8 mouse cellular contexts compared by ENCODE assay signal in genomic region chr11:107545747-107546476, GRCm38 (mm10). TPM values are rescaled to one million over a fixed set of nuclear protein-coding genes. Genes with fewer than 3 reads are reported as not detected.
DNase-seq lines count a peak whose midpoint lies in the region; ATAC-seq and TF ChIP-seq lines count a peak whose summit lies in the region.

No protein-coding gene starts in this region.

- peaks cover 8% of the 10 kb centered on the region for H3K4me1 ChIP-seq in heart, embryonic 12.5 days (replicated peaks)
- H3K4me1 ChIP-seq in forebrain, postnatal 0 days (ENCODE audit: insufficient read depth), result peaks cover 10% of the 10 kb centered on the region
- peaks cover 20% of the 10 kb centered on the region for H3K4me1 ChIP-seq in limb, embryonic 10.5 days
- peaks cover 11% of the 10 kb centered on the region for H3K4me1 ChIP-seq in midbrain, embryonic 16.5 days (ENCODE audit: control insufficient read depth, insufficient read depth, low read length)

- H3K9ac ChIP-seq in heart, embryonic 12.5 days, result peak overlapping the region; percentile 98; the same call in 1 of the 2 replicates
- H3K9ac ChIP-seq in forebrain, postnatal 0 days, result no peak overlapping the region
- no peak overlapping the region for H3K9ac ChIP-seq in midbrain, embryonic 16.5 days (ENCODE audit: low read depth, low read length)

- intact Hi-C loops in left cerebral cortex, adult 2 months (cut with DNase I), result no loop called here

- WGBS in heart, embryonic 12.5 days, result 21% methylated on average over 13 of the region's 13 CpGs
- 13% methylated on average over 13 of the region's 13 CpGs for WGBS in forebrain, postnatal 0 days
- WGBS in limb, embryonic 10.5 days, result 26% methylated on average over 13 of the region's 13 CpGs
- 20% methylated on average over 13 of the region's 13 CpGs for whole genome bisulfite sequencing in midbrain, embryonic 16.5 days

- H3K27me3 ChIP-seq in heart, embryonic 12.5 days (replicated peaks), result peaks cover 8% of the 10 kb centered on the region; the same call in 1 of the 2 replicates
- H3K27me3 ChIP-seq in forebrain, postnatal 0 days (ENCODE audit: insufficient read depth, low read length), result no peaks in the 10 kb centered on the region
- no peaks in the 10 kb centered on the region for H3K27me3 ChIP-seq in limb, embryonic 10.5 days (ENCODE audit: low read depth, poor library complexity, severe bottlenecking)
- no peaks in the 10 kb centered on the region; the same call in 1 of the 2 replicates for H3K27me3 ChIP-seq in midbrain, embryonic 16.5 days (ENCODE audit: control insufficient read depth, insufficient read depth, low read depth, low read length)

- peaks cover 7% of the 10 kb centered on the region; the same call in 1 of the 2 replicates for H3K36me3 ChIP-seq in heart, embryonic 12.5 days
- H3K36me3 ChIP-seq in forebrain, postnatal 0 days (ENCODE audit: insufficient read depth), result 0 out of 2 replicates have a peak, but pooled peaks cover 3% of the 10 kb centered on the region
- peaks cover 17% of the 10 kb centered on the region for H3K36me3 ChIP-seq in limb, embryonic 10.5 days
- H3K36me3 ChIP-seq in midbrain, embryonic 16.5 days (ENCODE audit: control insufficient read depth, insufficient read depth, low read length), result no peaks in the 10 kb centered on the region

- no peak for TF ChIP-seq CTCF in forebrain, postnatal 0 days (IDR thresholded peaks at IDR 0.05; ENCODE audit: low read depth)
- TF ChIP-seq CTCF in left cerebral cortex, adult 2 months (IDR thresholded peaks at IDR 0.05), result no peak

- H3K27ac ChIP-seq in heart, embryonic 12.5 days (ENCODE audit: poor library complexity, severe bottlenecking), result no peak overlapping the region
- H3K27ac ChIP-seq in forebrain, postnatal 0 days (ENCODE audit: low read depth, low read length), result no peak overlapping the region
- H3K27ac ChIP-seq in limb, embryonic 10.5 days, result peak overlapping the region; percentile 89; the same call in 1 of the 2 replicates
- no peak overlapping the region for H3K27ac ChIP-seq in midbrain, embryonic 16.5 days (ENCODE audit: low read length)
- H3K27ac ChIP-seq in left cerebral cortex, adult 2 months, result no peak overlapping the region

- no peak for DNase-seq in heart, postnatal 4 days
- DNase-seq in forebrain, postnatal 0 days, result peak; percentile 8
- peak; percentile 31 for DNase-seq in limb, embryonic 10.5 days (ENCODE audit: low spot score)
- DNase-seq in gastrocnemius, adult 18-20 months (ENCODE audit: low spot score), result no peak
- DNase-seq in left cerebral cortex, adult 2 months (ENCODE audit: extremely low spot score in 1 of 2, low spot score in 2 of 2), result no peak
- no peak for DNase-seq in cerebellum, postnatal 14 days

- H3K4me2 ChIP-seq in heart, embryonic 12.5 days, result peak overlapping the region; percentile 100
- peak overlapping the region; percentile 99; the same call in 1 of the 2 replicates for H3K4me2 ChIP-seq in forebrain, postnatal 0 days (ENCODE audit: low read depth)
- peak overlapping the region; percentile 100 for H3K4me2 ChIP-seq in midbrain, embryonic 16.5 days (ENCODE audit: low read length)

- no peak for ATAC-seq in heart, embryonic 12.5 days (ENCODE audit: insufficient number of reproducible peaks, low FRiP score)
- ATAC-seq in forebrain, postnatal 0 days, result no peak
- ATAC-seq in midbrain, embryonic 16.5 days, result no peak

- peak overlapping the region; percentile 100 for H3K4me3 ChIP-seq in heart, embryonic 12.5 days
- no peak overlapping the region for H3K4me3 ChIP-seq in forebrain, postnatal 0 days (ENCODE audit: low read depth, low read length)
- H3K4me3 ChIP-seq in limb, embryonic 10.5 days, result peak overlapping the region; percentile 96
- H3K4me3 ChIP-seq in midbrain, embryonic 16.5 days (ENCODE audit: low read depth, low read length), result peak overlapping the region; percentile 94; the same call in 1 of the 2 replicates
- no peak overlapping the region for H3K4me3 ChIP-seq in left cerebral cortex, adult 2 months

- H3K9me3 ChIP-seq in heart, embryonic 12.5 days (replicated peaks), result no peaks in the 10 kb centered on the region
- H3K9me3 ChIP-seq in forebrain, postnatal 0 days (ENCODE audit: low read length), result no peaks in the 10 kb centered on the region
- no peaks in the 10 kb centered on the region for H3K9me3 ChIP-seq in limb, embryonic 10.5 days (replicated peaks)
- no peaks in the 10 kb centered on the region for H3K9me3 ChIP-seq in midbrain, embryonic 16.5 days (replicated peaks; ENCODE audit: control insufficient read depth, low read length, poor library complexity, severe bottlenecking)

RNA-seq across cellular contexts. Expression of gene Helz, which starts 1.8 kb away (rescaled TPM):
- polyA plus RNA-seq in heart, embryonic 12.5 days (2016; fragmentation: Nextera tagmentation; extraction: Ambion mirVana), result 19.5 and 22.8 TPM in 2 replicates
- total RNA-seq in heart, postnatal 4 days (2021), result 10 to 100 TPM; 26.0 to 27.4 TPM
- total RNA-seq in forebrain, postnatal 0 days (2014; rRNA removed), result 10.6 and 13.6 TPM in 2 replicates
- polyA plus RNA-seq in forebrain, postnatal 0 days (2015; fragmentation: Nextera tagmentation; extraction: Ambion mirVana), result 4.0 and 8.1 TPM in 2 replicates
- 23.7 and 24.8 TPM in 2 replicates for polyA plus RNA-seq in limb, embryonic 10.5 days (2016; fragmentation: Nextera tagmentation; extraction: Ambion mirVana)
- 16.6 and 18.3 TPM in 2 replicates for polyA plus RNA-seq in midbrain, embryonic 16.5 days (2015; fragmentation: Nextera tagmentation; extraction: Ambion mirVana)
- 10 to 100 TPM; 17.6 to 18.2 TPM for total RNA-seq in gastrocnemius, adult 18-20 months (2021)
- 10 to 100 TPM; 52.2 to 53.3 TPM for total RNA-seq in left cerebral cortex, adult 2 months (2021)

Comparison
In these comparisons a context has a peak if more than half of its experiments do, and no peak if none do; other contexts are left out.
1. H3K4me3 ChIP-seq: peak in heart, embryonic 12.5 days (single experiment), limb, embryonic 10.5 days (single experiment) and midbrain, embryonic 16.5 days (single experiment); none in forebrain, postnatal 0 days (single experiment) and left cerebral cortex, adult 2 months (single experiment).
2. DNase-seq: peak in forebrain, postnatal 0 days (single experiment) and limb, embryonic 10.5 days (single experiment); none in heart, postnatal 4 days (single experiment), gastrocnemius, adult 18-20 months (single experiment), left cerebral cortex, adult 2 months (0 of 2) and cerebellum, postnatal 14 days (0 of 2).
3. Peak in every context shown above with its lines, with median percentiles within 50 percentile points of each other: H3K4me2 ChIP-seq.